Mouse (Mus musculus) hindbrain, embryonic 16.5 days (tissue): ENCODE data around the gene Dst. TPM values are rescaled to one million over a fixed set of nuclear protein-coding genes. Genes with fewer than 3 reads are reported as not detected.

Experiments
- ATAC-seq: fragments of 200-750 bp; cut with Nextera tagmentation; 2 replicates; pipeline ENCODE4 v1.8.0; 2017; ENCODE audit warnings: moderate TSS enrichment, moderate library complexity
- H3K27ac ChIP-seq: fragments of 300-500 bp; sonication (generic); 2 replicates; pipeline ENCODE4 v1.5.1; 2014; ENCODE audit warnings: low read depth, mild to moderate bottlenecking, control low read depth, low read length, moderate library complexity
- H3K27me3 ChIP-seq: fragments of 300-500 bp; sonication (generic); replicated peaks from 2 replicates; pipeline ENCODE4 v1.6.1; 2014; ENCODE audit warnings: low read length; ENCODE audit not compliant: control insufficient read depth, insufficient read depth
- H3K36me3 ChIP-seq: fragments of 300-500 bp; sonication (generic); 2 replicates; pipeline ENCODE4 v1.6.1; 2014; ENCODE audit warnings: mild to moderate bottlenecking, low read length, moderate library complexity, mixed read lengths; ENCODE audit not compliant: control insufficient read depth, insufficient read depth
- H3K4me1 ChIP-seq: fragments of 300-500 bp; sonication (generic); 2 replicates; pipeline ENCODE4 v1.6.1; 2014; ENCODE audit warnings: low read depth, low read length; ENCODE audit not compliant: control insufficient read depth, insufficient read depth
- H3K4me2 ChIP-seq: fragments of 300-500 bp; sonication (generic); 2 replicates; pipeline ENCODE4 v1.6.1; 2014; ENCODE audit warnings: mild to moderate bottlenecking, low read length, control low read depth, moderate library complexity
- H3K4me3 ChIP-seq: fragments of 300-500 bp; sonication (generic); 2 replicates; pipeline ENCODE4 v1.5.1; 2014; ENCODE audit warnings: mild to moderate bottlenecking, low read length, control low read depth, moderate library complexity
- H3K9ac ChIP-seq: fragments of 300-500 bp; sonication (generic); 2 replicates; pipeline ENCODE4 v1.6.1; 2014; ENCODE audit warnings: low read depth, mild to moderate bottlenecking, control low read depth, low read length, moderate library complexity
- H3K9me3 ChIP-seq: fragments of 300-500 bp; sonication (generic); 2 replicates; pipeline ENCODE4 v1.6.1; 2014; ENCODE audit warnings: mild to moderate bottlenecking, low read length, moderate library complexity; ENCODE audit not compliant: control insufficient read depth
- WGBS: fragments of 180-500 bp; shearing (Covaris S2); extraction: QIAGEN DNeasy Blood & Tissue Kit; methylation state at CpG from one replicate; pipeline ENCODE4 v1.1.7; 2014; 5-methylcytosine and 5-hydroxymethylcytosine counted together
- polyA plus RNA-seq: library from polyadenylated mRNA; unstranded; fragments of >200 nt; fragmentation: Nextera tagmentation; extraction: Ambion mirVana; gene quantifications from 2 replicates; pipeline ENCODE4 v1.2.1, GENCODE M21; 2015

The Dst gene
- polyA plus RNA-seq, 1 experiment from 2014 or later = 38.3 TPM

DNA sequence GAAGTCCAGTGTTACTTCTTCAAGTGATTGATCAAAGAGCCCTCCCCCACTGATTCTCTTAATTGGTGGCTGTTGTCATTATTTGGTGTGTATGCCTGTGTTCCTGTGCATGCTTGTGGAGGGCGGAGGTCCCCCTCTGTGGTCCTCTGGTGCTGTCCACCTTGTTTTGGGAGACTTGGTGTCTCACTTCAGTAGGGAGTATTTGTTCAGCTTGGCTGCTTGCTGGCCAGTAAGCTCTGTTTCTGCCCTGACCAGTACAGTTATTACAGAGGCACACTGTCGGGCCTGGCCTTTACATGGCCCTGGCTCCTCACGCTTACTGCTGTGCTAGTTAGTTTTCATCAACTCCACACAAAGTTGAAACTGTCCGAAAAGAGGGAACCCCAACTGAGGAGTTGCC is 109.3 kb downstream of the Dst start:
- no peaks in the 10 kb centered on the region for H3K36me3 ChIP-seq
- H3K9ac ChIP-seq = no peak overlapping the region
- ATAC-seq = no peak
- no peak overlapping the region for H3K4me3 ChIP-seq
- H3K27ac ChIP-seq = no peak overlapping the region
- 90% methylated on average over 4 of the region's 4 CpGs for WGBS
- no peak overlapping the region for H3K4me2 ChIP-seq
- no peaks in the 10 kb centered on the region for H3K9me3 ChIP-seq
- H3K27me3 ChIP-seq = no peaks in the 10 kb centered on the region
- peaks cover 3% of the 10 kb centered on the region; the same call in 1 of the 2 replicates for H3K4me1 ChIP-seq

DNA sequence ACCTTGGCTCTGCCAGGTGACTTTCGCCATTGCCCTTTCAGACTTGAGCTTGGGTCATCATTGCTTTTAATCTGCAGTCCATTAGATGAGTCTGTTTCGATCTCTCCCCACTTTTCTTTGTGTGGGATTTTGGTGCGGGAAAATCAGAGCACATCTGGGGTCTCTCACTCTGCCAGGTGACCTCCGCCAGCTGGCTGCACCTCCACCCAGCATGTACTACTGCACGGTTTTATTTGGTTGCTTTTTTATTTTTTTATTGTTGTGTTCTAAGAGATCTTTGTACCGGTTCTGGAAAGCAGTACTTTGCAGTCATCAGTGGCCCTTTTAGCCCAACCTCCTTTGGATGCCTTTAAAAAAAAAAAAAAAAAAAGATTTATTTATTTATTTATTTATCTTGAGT is 112.6 kb downstream of the Dst start:
- Histone ChIP-seq H3K36me3 (no peaks in the 10 kb centered on the region), H3K4me1 (peaks cover 4% of the 10 kb centered on the region), H3K9me3 (no peaks in the 10 kb centered on the region), H3K4me2 (no peak overlapping the region), H3K9ac (no peak overlapping the region), H3K4me3 (no peak overlapping the region), H3K27me3 (no peaks in the 10 kb centered on the region), H3K27ac (no peak overlapping the region)
- no peak for ATAC-seq
- WGBS = 74% methylated on average over 6 of the region's 6 CpGs

DNA sequence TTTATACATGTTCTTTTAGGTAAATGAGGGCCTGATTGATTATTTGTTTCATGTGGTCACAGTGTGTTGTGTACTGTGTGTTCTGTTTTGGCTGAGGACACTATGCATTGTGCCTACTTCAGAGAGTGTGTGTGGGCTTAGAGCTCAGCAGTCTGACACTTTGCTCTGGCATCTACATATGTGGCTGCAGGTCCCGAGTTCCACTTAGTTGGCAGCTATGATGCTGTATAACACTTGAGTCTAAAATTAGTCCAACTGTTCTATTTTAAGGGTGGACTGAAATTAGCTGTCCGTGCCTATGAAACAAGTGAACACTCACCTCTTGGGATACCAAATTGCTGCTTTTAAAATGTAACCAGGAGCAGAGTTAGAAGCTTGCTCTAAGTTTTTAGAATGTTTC is 113.5 kb downstream of the Dst start:
- Histone ChIP-seq H3K9me3 (no peaks in the 10 kb centered on the region), H3K27ac (no peak overlapping the region), H3K4me1 (peaks cover 4% of the 10 kb centered on the region), H3K9ac (no peak overlapping the region), H3K4me2 (no peak overlapping the region), H3K36me3 (no peaks in the 10 kb centered on the region), H3K4me3 (no peak overlapping the region), H3K27me3 (no peaks in the 10 kb centered on the region)
- no peak for ATAC-seq
- WGBS = 55% methylated on average over 2 of the region's 2 CpGs

DNA sequence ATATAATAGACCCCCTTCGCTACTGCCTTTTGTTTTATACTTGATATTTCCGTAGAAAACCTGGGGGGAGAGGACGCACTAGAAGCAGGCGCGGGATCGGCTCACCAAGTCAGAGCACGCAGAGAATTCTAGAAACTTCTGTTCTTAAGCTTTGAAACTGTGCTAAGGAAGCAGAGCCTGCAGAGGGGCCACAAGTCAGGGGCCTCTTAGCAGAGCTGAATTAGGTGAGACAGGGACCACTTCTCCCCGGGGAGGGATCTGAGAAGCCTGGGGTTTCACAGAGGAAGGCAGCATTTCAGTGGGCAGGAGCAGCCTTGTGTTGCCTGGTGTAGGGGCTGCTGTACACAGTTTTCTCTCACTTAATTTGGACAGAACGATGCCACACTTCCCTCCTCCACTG is 115.1 kb downstream of the Dst start:
- H3K27ac ChIP-seq = no peak overlapping the region
- H3K27me3 ChIP-seq = no peaks in the 10 kb centered on the region
- no peak for ATAC-seq
- no peak overlapping the region for H3K4me3 ChIP-seq
- H3K9ac ChIP-seq = no peak overlapping the region
- H3K4me1 ChIP-seq = peaks cover 4% of the 10 kb centered on the region; the same call in 1 of the 2 replicates
- no peak overlapping the region for H3K4me2 ChIP-seq
- H3K9me3 ChIP-seq = no peaks in the 10 kb centered on the region
- H3K36me3 ChIP-seq = no peaks in the 10 kb centered on the region
- WGBS = 56% methylated on average over 9 of the region's 9 CpGs

DNA sequence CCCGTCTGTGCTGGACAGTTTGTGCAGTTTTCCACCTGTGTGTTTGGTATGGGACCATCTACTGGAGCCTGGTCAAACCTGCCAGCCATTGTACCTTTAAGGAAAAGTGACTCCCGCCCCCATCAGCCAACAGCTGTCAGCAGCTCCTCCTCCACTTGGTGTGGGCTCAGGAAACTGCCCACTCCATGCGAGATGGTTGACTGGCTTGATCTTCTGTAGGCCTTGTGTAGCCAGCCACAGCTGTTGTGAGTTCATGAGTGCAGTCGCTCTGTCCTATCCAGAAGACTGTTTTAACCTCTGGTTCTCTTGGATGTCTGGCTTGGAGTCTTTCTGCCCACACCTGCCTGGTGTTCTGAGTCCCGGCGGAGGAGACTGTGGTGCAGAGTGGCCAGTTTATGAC is 117.9 kb downstream of the Dst start:
- no peak for ATAC-seq
- H3K36me3 ChIP-seq = no peaks in the 10 kb centered on the region
- H3K4me2 ChIP-seq = no peak overlapping the region

DNA sequence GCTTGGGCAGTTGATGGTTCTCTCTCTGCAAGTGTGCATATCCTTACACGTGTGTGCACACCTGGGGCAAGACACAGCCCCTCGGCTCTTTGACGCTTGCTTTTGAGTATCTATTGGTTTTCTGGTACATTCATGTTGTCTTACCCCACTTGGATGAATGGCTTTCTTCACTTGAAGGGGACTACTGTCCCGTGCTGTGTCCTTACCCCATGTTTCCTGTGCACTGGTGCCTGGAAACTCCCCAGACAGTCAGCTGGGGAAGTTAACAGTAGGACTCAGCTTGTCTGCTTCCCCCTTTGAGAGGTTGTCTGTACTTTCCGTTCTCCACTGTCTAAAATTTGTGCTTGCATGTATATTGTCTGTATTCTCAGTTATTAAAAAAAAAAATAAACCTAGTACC is 120.7 kb downstream of the Dst start:
- no peak overlapping the region for H3K4me2 ChIP-seq
- no peaks in the 10 kb centered on the region for H3K9me3 ChIP-seq
- H3K9ac ChIP-seq = no peak overlapping the region
- WGBS = 78% methylated on average over 5 of the region's 5 CpGs
- no peaks in the 10 kb centered on the region for H3K27me3 ChIP-seq
- H3K4me1 ChIP-seq = peaks cover 3% of the 10 kb centered on the region; the same call in 1 of the 2 replicates
- H3K4me3 ChIP-seq = no peak overlapping the region
- H3K27ac ChIP-seq = no peak overlapping the region
- H3K36me3 ChIP-seq = no peaks in the 10 kb centered on the region
- ATAC-seq = no peak

More for the DNA sequence above, 117.9 kb downstream of the Dst start:
- no peak overlapping the region for H3K27ac ChIP-seq
- H3K4me3 ChIP-seq = no peak overlapping the region
- H3K4me1 ChIP-seq = peaks cover 7% of the 10 kb centered on the region; the same call in 1 of the 2 replicates
- 93% methylated on average over 6 of the region's 6 CpGs for WGBS
- no peak overlapping the region for H3K9ac ChIP-seq
- no peaks in the 10 kb centered on the region for H3K27me3 ChIP-seq
- no peaks in the 10 kb centered on the region for H3K9me3 ChIP-seq

DNA sequence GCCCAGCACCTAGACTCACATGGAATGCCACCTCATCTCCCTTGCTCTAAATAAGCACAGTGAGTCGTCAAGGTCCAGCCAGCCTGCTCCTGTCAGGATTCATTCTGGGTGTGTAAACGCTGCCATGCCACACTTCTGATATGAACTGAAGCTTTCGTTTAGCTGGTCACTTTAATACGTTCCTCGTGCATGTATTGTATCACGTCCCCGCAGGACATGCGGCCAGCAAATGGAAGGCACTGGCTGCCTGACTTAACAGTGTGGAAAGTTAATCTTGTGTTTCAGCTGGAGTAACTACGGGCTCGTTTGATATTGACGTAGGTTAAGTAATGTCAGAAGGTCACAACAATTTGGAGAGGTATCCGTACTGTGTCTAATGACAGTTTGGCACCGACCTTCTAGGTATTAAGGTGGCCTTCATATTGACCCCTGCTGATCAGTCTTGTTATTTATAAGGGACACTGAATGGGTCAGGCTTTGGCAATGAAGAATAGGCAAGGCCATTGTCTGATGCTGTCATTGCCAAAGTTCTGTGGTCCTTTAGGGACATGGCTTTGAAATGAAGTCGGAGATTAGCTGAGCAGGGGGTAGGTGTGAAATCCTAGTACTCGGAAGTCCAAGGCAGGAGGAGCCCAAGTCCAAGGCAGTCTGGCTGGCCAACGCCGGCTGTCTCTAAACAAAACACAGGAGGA is 122.5 kb downstream of the Dst start:
- no peak overlapping the region for H3K4me2 ChIP-seq
- no peaks in the 10 kb centered on the region for H3K36me3 ChIP-seq
- H3K4me3 ChIP-seq = no peak overlapping the region
- H3K4me1 ChIP-seq = peaks cover 3% of the 10 kb centered on the region; the same call in 1 of the 2 replicates
- no peak overlapping the region for H3K9ac ChIP-seq
- H3K27me3 ChIP-seq = no peaks in the 10 kb centered on the region
- no peaks in the 10 kb centered on the region for H3K9me3 ChIP-seq
- ATAC-seq = no peak
- WGBS = 81% methylated on average over 17 of the region's 17 CpGs
- no peak overlapping the region for H3K27ac ChIP-seq

DNA sequence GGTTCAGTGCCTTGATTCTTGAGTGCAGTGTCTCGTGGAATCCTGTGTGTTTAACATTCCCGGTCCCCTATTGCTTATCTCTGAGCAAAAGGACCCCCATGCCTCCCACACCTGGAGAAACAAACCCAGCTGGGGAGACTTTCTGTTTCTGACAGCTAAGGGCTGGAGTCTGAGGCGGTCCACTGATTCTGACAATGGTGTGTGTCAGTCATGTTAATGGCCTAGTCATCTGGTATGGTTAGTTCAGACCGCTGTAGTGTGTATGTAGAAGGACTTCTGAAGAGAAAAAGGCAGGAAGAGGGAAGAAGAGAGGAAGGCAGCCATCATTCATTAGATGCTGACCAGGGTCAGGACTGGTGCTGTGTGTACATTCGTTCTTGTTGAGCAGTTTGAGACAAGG is 125.0 kb downstream of the Dst start:
- H3K36me3 ChIP-seq = no peaks in the 10 kb centered on the region
- no peak overlapping the region for H3K4me2 ChIP-seq
- H3K27ac ChIP-seq = no peak overlapping the region
- H3K9ac ChIP-seq = no peak overlapping the region
- no peak overlapping the region for H3K4me3 ChIP-seq
- ATAC-seq = no peak
- no peaks in the 10 kb centered on the region for H3K9me3 ChIP-seq
- no peaks in the 10 kb centered on the region for H3K27me3 ChIP-seq
- WGBS = 59% methylated on average over 5 of the region's 5 CpGs
- H3K4me1 ChIP-seq = peaks cover 3% of the 10 kb centered on the region; the same call in 1 of the 2 replicates

DNA sequence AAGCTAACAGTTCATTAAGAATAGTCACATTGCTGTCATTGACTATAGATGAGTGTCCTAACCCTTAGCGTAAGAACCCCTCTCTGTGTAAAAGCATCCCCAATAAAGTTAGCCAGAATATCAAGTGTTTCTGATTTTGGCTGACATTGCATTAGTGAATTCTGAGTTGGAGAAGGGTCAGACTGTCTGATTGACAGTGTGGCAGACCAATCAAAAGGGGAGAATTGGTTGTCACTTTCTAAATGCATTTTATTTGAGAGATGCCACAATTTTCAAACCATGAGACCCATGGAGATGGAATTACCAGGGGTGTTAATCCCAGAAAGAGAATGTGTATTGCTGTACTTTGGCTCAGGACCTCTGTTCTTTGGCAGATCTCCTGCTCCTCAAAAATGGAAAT is 125.5 kb downstream of the Dst start:
- no peaks in the 10 kb centered on the region for H3K36me3 ChIP-seq
- H3K27ac ChIP-seq = no peak overlapping the region
- no peak for ATAC-seq
- no peaks in the 10 kb centered on the region for H3K27me3 ChIP-seq
- no peak overlapping the region for H3K4me3 ChIP-seq
- WGBS = 93% methylated on average over 1 of the region's 1 CpGs
- H3K9me3 ChIP-seq = no peaks in the 10 kb centered on the region
- peaks cover 3% of the 10 kb centered on the region; the same call in 1 of the 2 replicates for H3K4me1 ChIP-seq
- H3K4me2 ChIP-seq = no peak overlapping the region
- no peak overlapping the region for H3K9ac ChIP-seq
